Mouse (Mus musculus) small intestine, adult 2 months (tissue): ENCODE results near the gene Vegfc.
A peak's percentile ranks its signal among the peaks of the same experiment; 100 is the strongest.

ENCODE experiments used
- CTCF ChIP-seq: fragments of 200-500 bp; IDR thresholded peaks from 2 replicates; pipeline ENCODE4 v1.5.1; 2012; ENCODE audit warnings: low read depth, mild to moderate bottlenecking, control low read depth, inconsistent platforms, low read length, moderate library complexity, mixed read lengths; ENCODE audit not compliant: insufficient replicate concordance, insufficient read length; ENCODE audit errors: extremely low read depth
- POLR2A ChIP-seq: fragments of 200-500 bp; IDR thresholded peaks from 2 replicates; pipeline ENCODE4 v1.6.1; 2012; ENCODE audit warnings: low read depth, mild to moderate bottlenecking, control low read depth, inconsistent platforms, low read length, moderate library complexity

- TF ChIP-seq POLR2A (peak; percentile 23; the same call in 1 of the 2 replicates), CTCF (no peak)
These were observed 575 bp upstream of the Vegfc start for GRCm38 (mm10) chr8:54076791-54077270.
